Mouse (Mus musculus) frontal cortex, postnatal 14 days (tissue): ENCODE measurements around the gene Prkce.

Experiments
- DNase-seq, 2 experiments: peaks; one replicate each; pipeline ENCODE4 v3.0.0; 2022; ENCODE audit warnings: low spot score in 2 of 2

Gene Prkce

GRCm38 (mm10) chr17:86371101-86371561, 203.5 kb downstream of the Prkce start:
- no peak for DNase-seq

- no peak for DNase-seq
Measured at GRCm38 (mm10) chr17:86376389-86376788, 208.8 kb downstream of the Prkce start.

- no peak for DNase-seq
Measured at GRCm38 (mm10) chr17:86377863-86378262, 210.3 kb downstream of the Prkce start.

GRCm38 (mm10) chr17:86378611-86379010, 211.0 kb downstream of the Prkce start:
- no peak for DNase-seq

GRCm38 (mm10) chr17:86379405-86380137, 212.0 kb downstream of the Prkce start:
- DNase-seq = no peak

- no peak for DNase-seq
Measured at GRCm38 (mm10) chr17:86381464-86381863, 213.9 kb downstream of the Prkce start.

- DNase-seq = no peak
Measured at GRCm38 (mm10) chr17:86382885-86383284, 215.3 kb downstream of the Prkce start.

- DNase-seq = no peak
Measured at GRCm38 (mm10) chr17:86383699-86384572, 216.4 kb downstream of the Prkce start.

- DNase-seq = no peak
Measured at GRCm38 (mm10) chr17:86392475-86392874, 224.9 kb downstream of the Prkce start.

GRCm38 (mm10) chr17:86393191-86393590, 225.6 kb downstream of the Prkce start:
- DNase-seq = no peak

GRCm38 (mm10) chr17:86397097-86397496, 229.5 kb downstream of the Prkce start:
- no peak for DNase-seq

GRCm38 (mm10) chr17:86397647-86398046, 230.1 kb downstream of the Prkce start:
- no peak for DNase-seq

GRCm38 (mm10) chr17:86398226-86398625, 230.6 kb downstream of the Prkce start:
- no peak for DNase-seq

GRCm38 (mm10) chr17:86400032-86400431, 232.4 kb downstream of the Prkce start:
- DNase-seq = no peak

GRCm38 (mm10) chr17:86404795-86405501, 237.4 kb downstream of the Prkce start:
- no peak for DNase-seq

- DNase-seq = no peak
Measured at GRCm38 (mm10) chr17:86405644-86406043, 238.1 kb downstream of the Prkce start.

GRCm38 (mm10) chr17:86407921-86408613, 240.5 kb downstream of the Prkce start:
- no peak for DNase-seq

GRCm38 (mm10) chr17:86408614-86409006, 241.0 kb downstream of the Prkce start:
- DNase-seq = no peak

- DNase-seq = no peak
Measured at GRCm38 (mm10) chr17:86409485-86409884, 241.9 kb downstream of the Prkce start.

- DNase-seq = no peak
Measured at GRCm38 (mm10) chr17:86410496-86410895, 242.9 kb downstream of the Prkce start.

GRCm38 (mm10) chr17:86412141-86412540, 244.6 kb downstream of the Prkce start:
- no peak for DNase-seq

GRCm38 (mm10) chr17:86414608-86415007, 247.0 kb downstream of the Prkce start:
- no peak for DNase-seq
